Mouse (Mus musculus): ENCODE measurements around the gene Cbfa2t3.
"Not testable (repeated sequence)": the region's sequence is repeated elsewhere in the genome, so short reads cannot be mapped to it uniquely, and the experiment has no call there.

The Cbfa2t3 gene

GRCm38 (mm10) chr8:122635878-122636802, 62.8 kb downstream of the Cbfa2t3 start:
- DNase-seq: no peak

- DNase-seq: peak; percentile 71 to 77
These were observed 65.7 kb downstream of the Cbfa2t3 start for GRCm38 (mm10) chr8:122633205-122633604.

- not testable (repeated sequence) for DNase-seq
These were observed 66.8 kb downstream of the Cbfa2t3 start for GRCm38 (mm10) chr8:122632134-122632533.

- DNase-seq: peak; percentile 46 to 50
These were observed 68.2 kb downstream of the Cbfa2t3 start for GRCm38 (mm10) chr8:122630696-122631095.

GRCm38 (mm10) chr8:122629388-122629787, 69.5 kb downstream of the Cbfa2t3 start:
- DNase-seq: no peak

- peak in 1 of 2 experiments; percentile 49 for DNase-seq
These were observed 72.0 kb downstream of the Cbfa2t3 start for GRCm38 (mm10) chr8:122626896-122627295.

GRCm38 (mm10) chr8:122625811-122626210, 73.1 kb downstream of the Cbfa2t3 start:
- DNase-seq: no peak

GRCm38 (mm10) chr8:122624653-122625052, 74.3 kb downstream of the Cbfa2t3 start:
- DNase-seq: no peak

GRCm38 (mm10) chr8:122623844-122624642, 74.9 kb downstream of the Cbfa2t3 start:
- DNase-seq: no peak

GRCm38 (mm10) chr8:122622727-122623126, 76.2 kb downstream of the Cbfa2t3 start, which contains the start of gene Pabpn1l:
Gene Pabpn1l (minus strand): TSS chr8:122622739.
- no peak for DNase-seq

- peak in 1 of 2 experiments; percentile 9 for DNase-seq
These were observed 78.5 kb downstream of the Cbfa2t3 start for GRCm38 (mm10) chr8:122620446-122620845.

- no peak for DNase-seq
These were observed 80.1 kb downstream of the Cbfa2t3 start for GRCm38 (mm10) chr8:122618660-122619378.

- peak; percentile 90 to 94 for DNase-seq
These were observed 80.9 kb downstream of the Cbfa2t3 start for GRCm38 (mm10) chr8:122617947-122618546.

GRCm38 (mm10) chr8:122616181-122616905, 82.6 kb downstream of the Cbfa2t3 start:
- no peak for DNase-seq

GRCm38 (mm10) chr8:122611295-122612133, 87.4 kb downstream of the Cbfa2t3 start, which contains the start of the genes Galns and Trappc2l:
Gene Galns (minus strand): TSS chr8:122611463.
Gene Trappc2l (plus strand): TSS chr8:122611640.
- peak; percentile 93 to 97 for DNase-seq

- DNase-seq: no peak
These were observed 88.2 kb downstream of the Cbfa2t3 start for GRCm38 (mm10) chr8:122610612-122611277.

GRCm38 (mm10) chr8:122610209-122610608, 88.7 kb downstream of the Cbfa2t3 start:
- DNase-seq: no peak

GRCm38 (mm10) chr8:122606810-122607209, 92.1 kb downstream of the Cbfa2t3 start:
- DNase-seq: no peak

- DNase-seq: no peak
These were observed 93.5 kb downstream of the Cbfa2t3 start for GRCm38 (mm10) chr8:122605367-122605766.

GRCm38 (mm10) chr8:122604640-122605039, 94.3 kb downstream of the Cbfa2t3 start:
- no peak for DNase-seq

All from cerebellum, postnatal 25 days (tissue).